Mouse (Mus musculus): ENCODE results near the gene Ube2v1.

DNA sequence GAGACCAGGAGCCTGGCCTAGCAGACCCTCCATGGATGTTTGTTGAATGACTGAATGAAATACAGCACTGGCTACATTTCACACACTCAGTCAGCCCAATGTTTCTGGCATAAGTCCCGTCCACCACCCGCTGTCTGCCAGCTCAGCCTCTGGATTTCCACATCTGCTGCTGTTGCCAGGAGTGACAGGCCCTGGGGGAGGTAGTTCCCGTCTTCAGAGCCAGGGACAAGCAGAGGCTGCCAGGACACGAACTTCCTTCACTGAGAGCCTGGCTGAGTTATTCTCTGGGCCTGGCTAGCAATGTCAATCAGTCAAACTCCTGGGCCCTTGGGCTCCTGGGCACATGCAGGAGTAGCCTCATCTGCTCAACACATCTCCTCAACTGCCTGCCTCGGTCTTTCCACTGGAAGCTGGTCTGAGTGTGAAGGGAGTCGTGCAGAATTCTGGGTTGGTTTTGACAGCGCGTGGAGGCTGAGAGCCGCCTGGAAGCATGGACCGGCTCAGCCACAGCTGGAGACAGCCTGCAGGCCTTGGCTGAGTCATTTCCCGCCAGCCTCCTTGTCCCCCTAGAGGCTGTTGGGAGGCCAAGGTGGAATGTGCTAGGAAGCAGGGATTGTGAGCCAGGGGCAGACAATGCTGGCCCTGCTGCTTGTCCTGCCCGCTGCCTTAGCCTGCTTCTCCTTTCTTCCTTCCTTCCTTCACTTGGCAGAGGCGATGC lies 61.8 kb downstream of the Ube2v1 start:
- no peak for TF ChIP-seq ZC3H11A (IDR thresholded peaks at IDR 0.05; ENCODE audit: borderline replicate concordance, low read depth, low read length)
- no peak for TF ChIP-seq CHD2 (IDR thresholded peaks at IDR 0.05; ENCODE audit: low read depth, low read length)
- no peak for TF ChIP-seq HCFC1 (IDR thresholded peaks at IDR 0.05; ENCODE audit: borderline replicate concordance, insufficient read depth, low read length)
